Mouse (Mus musculus): ENCODE data around the gene Kctd17.

- no peak for TF ChIP-seq CTCF (IDR thresholded peaks at IDR 0.05; ENCODE audit: low read depth, low read length)
- TF ChIP-seq TAL1 (conservative IDR thresholded peaks at IDR 0.05; ENCODE audit: low read depth, low read length) = no peak
- no peak for TF ChIP-seq GATA1 (IDR thresholded peaks at IDR 0.05; ENCODE audit: borderline replicate concordance, low read length)
- no peak for TF ChIP-seq POLR2AphosphoS5 (IDR thresholded peaks at IDR 0.05; ENCODE audit: insufficient replicate concordance, low read depth, low read length)
- no peak for TF ChIP-seq GATA2 (IDR thresholded peaks at IDR 0.05; ENCODE audit: borderline replicate concordance, low read depth, low read length)
Measured at GRCm38 (mm10) chr15:78480991-78481390, 52.6 kb downstream of the Kctd17 start.

Measured in G1E (cell line).